Mouse (Mus musculus) brain, embryonic 14.5 days (tissue): ENCODE measurements around the gene Lin7a.

ENCODE experiments used
- CTCF ChIP-seq: fragments of 200-500 bp; IDR thresholded peaks from 2 replicates; pipeline ENCODE4 v1.5.1; 2012; ENCODE audit warnings: inconsistent platforms, mild to moderate bottlenecking, moderate library complexity, borderline replicate concordance; ENCODE audit not compliant: insufficient read depth, insufficient read length; ENCODE audit errors: extremely low read depth
- POLR2A ChIP-seq: fragments of 200-500 bp; IDR thresholded peaks from 2 replicates; pipeline ENCODE4 v1.6.1; 2012; ENCODE audit warnings: mild to moderate bottlenecking, inconsistent platforms, borderline replicate concordance; ENCODE audit not compliant: poor library complexity, insufficient read depth, insufficient read length, severe bottlenecking; ENCODE audit errors: extremely low read depth

DNA sequence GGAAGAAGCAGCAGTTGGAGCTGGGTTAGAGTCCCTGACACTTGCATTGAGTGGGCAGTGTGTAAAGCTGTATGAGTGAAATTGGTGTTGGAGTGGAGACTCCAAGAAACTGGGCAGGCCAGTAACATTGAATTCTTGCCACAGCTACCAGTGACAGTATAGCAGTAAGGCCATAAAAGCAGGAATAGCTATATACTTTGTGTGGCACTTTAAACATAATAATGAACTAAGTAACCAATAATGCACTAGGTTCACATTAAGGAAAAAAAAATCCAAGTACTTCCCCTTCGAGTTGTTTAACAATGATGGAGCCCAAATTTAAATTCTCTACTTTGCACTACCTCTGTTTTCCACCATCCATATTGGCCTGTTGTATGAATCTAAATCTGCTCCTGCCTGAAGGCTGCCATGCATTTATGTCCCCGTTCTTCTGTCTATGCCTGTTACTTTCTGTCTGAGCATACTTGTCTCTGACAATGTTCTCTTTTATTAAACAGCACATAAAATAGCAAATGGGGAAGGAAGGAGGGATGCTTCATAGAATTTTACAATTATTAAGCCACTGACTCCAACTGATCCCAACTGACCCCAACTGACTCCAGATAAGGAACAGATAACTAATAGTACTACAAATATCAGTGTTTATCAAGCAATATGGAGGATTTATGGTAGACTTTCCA, 31.7 kb upstream of the Lin7a start:
- TF ChIP-seq CTCF, result no peak
- no peak for TF ChIP-seq POLR2A
